Mouse (Mus musculus): Measurements from ENCODE around the gene Ndufv2. TPM values are rescaled to one million over a fixed set of nuclear protein-coding genes. Genes with fewer than 3 reads are reported as not detected.

The Ndufv2 gene
- total RNA-seq (2017): 196 and 200 TPM in 2 replicates

- peak; percentile 96 to 97 for ATAC-seq (replicated peaks in 1 of 2; ENCODE audit: insufficient read depth in 1 of 2, low FRiP score in 2 of 2, low TSS enrichment in 1 of 2, low read depth in 1 of 2, poor library complexity in 2 of 2, severe bottlenecking in 2 of 2)
Measured at GRCm38 (mm10) chr17:66101380-66102330, at the start of gene Ndufv2. Gene Ndufv2, minus strand, starts transcription at chr17:66101559.

DNA sequence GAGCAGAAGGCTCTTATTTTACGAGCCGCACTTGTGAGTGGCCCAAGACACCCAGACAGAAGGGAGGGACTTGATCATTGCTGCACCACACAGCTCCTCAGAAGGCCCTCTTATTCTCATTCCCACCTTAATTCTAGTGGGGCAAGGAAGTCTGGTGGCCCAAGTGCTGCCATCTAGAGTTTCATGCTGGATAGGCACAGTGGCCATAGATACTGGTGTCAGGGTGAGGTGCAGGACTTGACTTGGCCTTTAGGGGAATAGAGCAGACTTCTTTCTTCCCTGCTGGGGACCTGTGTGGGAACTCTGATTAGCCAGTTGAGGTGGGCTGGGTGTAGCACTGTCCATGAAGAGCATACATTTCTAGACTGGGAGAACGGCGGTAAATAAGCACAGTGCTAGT lies 29.9 kb upstream of the Ndufv2 start:
- peak; percentile 63 to 78; a peak in 3 of 4 replicates for ATAC-seq (replicated peaks in 1 of 2; ENCODE audit: insufficient read depth in 1 of 2, low FRiP score in 2 of 2, low TSS enrichment in 1 of 2, low read depth in 1 of 2, poor library complexity in 2 of 2, severe bottlenecking in 2 of 2)

GRCm38 (mm10) chr17:66130371-66130770 lies 29.0 kb upstream of the Ndufv2 start:
- no peak for ATAC-seq (replicated peaks in 1 of 2; ENCODE audit: insufficient read depth in 1 of 2, low FRiP score in 2 of 2, low TSS enrichment in 1 of 2, low read depth in 1 of 2, poor library complexity in 2 of 2, severe bottlenecking in 2 of 2)

GRCm38 (mm10) chr17:66125211-66125610 lies 23.9 kb upstream of the Ndufv2 start:
- no peak for ATAC-seq (replicated peaks in 1 of 2; ENCODE audit: insufficient read depth in 1 of 2, low FRiP score in 2 of 2, low TSS enrichment in 1 of 2, low read depth in 1 of 2, poor library complexity in 2 of 2, severe bottlenecking in 2 of 2)

- ATAC-seq (replicated peaks in 1 of 2; ENCODE audit: insufficient read depth in 1 of 2, low FRiP score in 2 of 2, low TSS enrichment in 1 of 2, low read depth in 1 of 2, poor library complexity in 2 of 2, severe bottlenecking in 2 of 2): no peak
Measured at GRCm38 (mm10) chr17:66123816-66124610, 22.7 kb upstream of the Ndufv2 start.

GRCm38 (mm10) chr17:66123066-66123815 lies 21.9 kb upstream of the Ndufv2 start, which contains the start of gene Ddx11:
Gene Ddx11, plus strand, starts transcription at chr17:66123520.
- ATAC-seq (replicated peaks in 1 of 2; ENCODE audit: insufficient read depth in 1 of 2, low FRiP score in 2 of 2, low TSS enrichment in 1 of 2, low read depth in 1 of 2, poor library complexity in 2 of 2, severe bottlenecking in 2 of 2): peak; percentile 85 to 86

DNA sequence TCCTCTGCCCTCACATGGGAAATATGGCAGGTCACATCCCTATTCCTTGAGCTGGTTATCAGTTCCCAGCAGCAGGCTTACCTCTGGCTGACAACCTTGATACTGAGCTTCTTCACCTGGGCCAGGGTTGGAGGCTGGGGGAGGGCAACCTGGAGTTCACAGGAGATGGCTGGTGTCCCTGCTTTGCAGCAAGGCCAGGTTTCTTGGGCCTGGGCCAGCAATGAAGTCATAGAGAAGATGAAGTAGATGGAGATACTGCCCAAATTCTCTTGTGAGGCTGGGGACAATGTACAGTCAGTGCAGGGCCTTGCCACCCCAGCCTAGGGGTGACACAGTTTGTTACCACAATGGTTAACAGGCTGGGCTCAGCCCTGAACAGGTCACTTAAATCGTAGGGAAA lies 19.3 kb upstream of the Ndufv2 start:
- ATAC-seq (replicated peaks in 1 of 2; ENCODE audit: insufficient read depth in 1 of 2, low FRiP score in 2 of 2, low TSS enrichment in 1 of 2, low read depth in 1 of 2, poor library complexity in 2 of 2, severe bottlenecking in 2 of 2): no peak

DNA sequence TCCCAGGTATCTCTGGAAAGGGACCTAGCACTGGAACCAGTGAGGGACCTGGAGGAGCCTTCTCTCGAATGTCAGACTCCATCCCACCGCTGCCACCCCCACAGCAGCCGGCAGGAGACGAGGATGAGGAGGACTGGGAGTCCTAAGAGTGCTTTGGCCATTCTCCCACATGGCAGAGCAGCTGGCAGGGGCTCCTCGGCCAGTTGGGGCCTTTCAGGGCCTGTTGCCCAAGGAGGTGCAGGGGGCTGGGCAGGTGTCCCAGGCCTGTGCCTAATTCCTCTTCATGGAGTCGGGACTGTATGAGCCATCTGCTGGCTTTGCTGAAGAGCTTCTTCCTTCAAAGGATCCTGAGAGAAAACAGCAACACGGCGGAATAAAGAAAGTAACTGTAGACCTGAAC lies 17.6 kb upstream of the Ndufv2 start:
- ATAC-seq (replicated peaks in 1 of 2; ENCODE audit: insufficient read depth in 1 of 2, low FRiP score in 2 of 2, low TSS enrichment in 1 of 2, low read depth in 1 of 2, poor library complexity in 2 of 2, severe bottlenecking in 2 of 2): no peak

- ATAC-seq (replicated peaks in 1 of 2; ENCODE audit: insufficient read depth in 1 of 2, low FRiP score in 2 of 2, low TSS enrichment in 1 of 2, low read depth in 1 of 2, poor library complexity in 2 of 2, severe bottlenecking in 2 of 2): no peak
Measured at GRCm38 (mm10) chr17:66112166-66112565, 10.8 kb upstream of the Ndufv2 start.

GRCm38 (mm10) chr17:66111402-66111959 lies 10.1 kb upstream of the Ndufv2 start, which contains the start of gene Washc1:
Gene Washc1, plus strand, starts transcription at chr17:66111545.
- peak; percentile 87 to 94 for ATAC-seq (replicated peaks in 1 of 2; ENCODE audit: insufficient read depth in 1 of 2, low FRiP score in 2 of 2, low TSS enrichment in 1 of 2, low read depth in 1 of 2, poor library complexity in 2 of 2, severe bottlenecking in 2 of 2)

DNA sequence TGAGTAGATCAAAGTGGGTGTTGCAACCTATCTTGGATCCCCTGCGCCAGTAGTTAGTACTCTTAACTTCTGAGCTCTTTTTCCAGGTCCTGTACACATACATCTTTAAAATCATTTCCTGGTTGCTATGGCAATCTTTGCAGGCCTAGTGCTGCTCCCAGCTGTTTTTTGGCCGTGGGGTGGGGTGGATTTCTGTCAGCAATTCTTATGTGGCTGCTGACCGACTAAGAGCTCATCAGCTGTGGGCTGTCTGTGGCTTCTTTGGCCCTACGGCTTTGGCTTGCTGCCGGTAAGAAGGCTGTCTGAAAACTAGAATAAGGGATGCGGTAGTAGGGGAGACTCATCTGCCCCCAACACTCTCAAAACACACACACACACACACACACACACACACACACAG lies 9.4 kb upstream of the Ndufv2 start:
- peak; percentile 5 to 18; a peak in 2 of 4 replicates for ATAC-seq (replicated peaks in 1 of 2; ENCODE audit: insufficient read depth in 1 of 2, low FRiP score in 2 of 2, low TSS enrichment in 1 of 2, low read depth in 1 of 2, poor library complexity in 2 of 2, severe bottlenecking in 2 of 2)

GRCm38 (mm10) chr17:66108198-66108597 lies 6.8 kb upstream of the Ndufv2 start:
- no peak for ATAC-seq (replicated peaks in 1 of 2; ENCODE audit: insufficient read depth in 1 of 2, low FRiP score in 2 of 2, low TSS enrichment in 1 of 2, low read depth in 1 of 2, poor library complexity in 2 of 2, severe bottlenecking in 2 of 2)

DNA sequence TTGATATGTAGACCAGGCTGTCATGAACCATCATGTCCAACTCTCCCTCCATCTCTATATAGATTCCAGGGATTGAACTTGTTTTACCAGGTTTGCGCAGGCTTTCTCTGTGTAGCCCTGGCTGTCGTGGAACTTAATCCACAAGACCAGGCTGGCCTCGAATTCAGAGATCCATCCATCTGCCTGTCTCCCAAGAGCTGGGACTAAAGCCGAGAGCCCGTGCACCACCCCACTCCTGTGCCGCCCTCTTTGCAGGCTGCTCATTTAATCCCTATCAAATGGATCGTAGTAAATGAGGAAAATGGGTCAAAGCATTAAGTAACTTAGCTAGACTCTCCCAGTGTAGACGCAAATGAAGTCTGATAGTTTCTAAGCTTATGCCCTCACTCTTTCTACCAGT lies 6.1 kb upstream of the Ndufv2 start:
- ATAC-seq (replicated peaks in 1 of 2; ENCODE audit: insufficient read depth in 1 of 2, low FRiP score in 2 of 2, low TSS enrichment in 1 of 2, low read depth in 1 of 2, poor library complexity in 2 of 2, severe bottlenecking in 2 of 2): no peak

DNA sequence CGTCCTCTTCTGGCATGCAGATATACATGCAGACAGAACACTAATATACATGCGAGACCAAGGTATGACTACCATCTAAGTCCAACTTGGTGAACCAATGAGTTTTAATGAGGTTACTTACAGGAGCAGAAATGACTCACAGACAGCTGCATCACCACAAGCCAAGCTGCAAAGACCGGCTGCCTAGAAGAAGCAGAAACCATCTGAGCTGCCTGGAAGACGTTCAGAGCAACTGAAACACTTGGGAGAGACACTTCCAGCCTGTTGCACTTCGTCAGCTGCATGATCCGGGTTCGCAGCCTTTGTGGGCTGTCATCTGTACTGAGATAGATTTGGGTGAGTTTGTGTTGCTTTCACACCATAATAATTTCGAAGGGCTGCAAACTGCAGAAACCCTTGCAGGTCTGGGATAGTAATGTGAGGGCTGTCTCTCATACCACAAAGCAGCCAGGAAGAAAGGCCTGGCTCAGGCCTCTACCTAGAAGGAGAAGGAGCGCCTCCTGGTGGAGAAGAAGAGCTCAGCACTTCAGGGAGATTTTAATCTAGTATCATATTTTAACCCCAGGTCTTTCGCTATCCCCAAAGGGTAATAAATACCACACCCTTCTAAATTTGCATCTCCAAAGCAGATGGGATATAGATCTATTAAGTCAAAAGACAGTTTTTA lies 5.4 kb upstream of the Ndufv2 start:
- ATAC-seq (replicated peaks in 1 of 2; ENCODE audit: insufficient read depth in 1 of 2, low FRiP score in 2 of 2, low TSS enrichment in 1 of 2, low read depth in 1 of 2, poor library complexity in 2 of 2, severe bottlenecking in 2 of 2): peak; percentile 32 to 59; a peak in 2 of 4 replicates

- no peak for ATAC-seq (replicated peaks in 1 of 2; ENCODE audit: insufficient read depth in 1 of 2, low FRiP score in 2 of 2, low TSS enrichment in 1 of 2, low read depth in 1 of 2, poor library complexity in 2 of 2, severe bottlenecking in 2 of 2)
Measured at GRCm38 (mm10) chr17:66104076-66104475, 2.7 kb upstream of the Ndufv2 start.

DNA sequence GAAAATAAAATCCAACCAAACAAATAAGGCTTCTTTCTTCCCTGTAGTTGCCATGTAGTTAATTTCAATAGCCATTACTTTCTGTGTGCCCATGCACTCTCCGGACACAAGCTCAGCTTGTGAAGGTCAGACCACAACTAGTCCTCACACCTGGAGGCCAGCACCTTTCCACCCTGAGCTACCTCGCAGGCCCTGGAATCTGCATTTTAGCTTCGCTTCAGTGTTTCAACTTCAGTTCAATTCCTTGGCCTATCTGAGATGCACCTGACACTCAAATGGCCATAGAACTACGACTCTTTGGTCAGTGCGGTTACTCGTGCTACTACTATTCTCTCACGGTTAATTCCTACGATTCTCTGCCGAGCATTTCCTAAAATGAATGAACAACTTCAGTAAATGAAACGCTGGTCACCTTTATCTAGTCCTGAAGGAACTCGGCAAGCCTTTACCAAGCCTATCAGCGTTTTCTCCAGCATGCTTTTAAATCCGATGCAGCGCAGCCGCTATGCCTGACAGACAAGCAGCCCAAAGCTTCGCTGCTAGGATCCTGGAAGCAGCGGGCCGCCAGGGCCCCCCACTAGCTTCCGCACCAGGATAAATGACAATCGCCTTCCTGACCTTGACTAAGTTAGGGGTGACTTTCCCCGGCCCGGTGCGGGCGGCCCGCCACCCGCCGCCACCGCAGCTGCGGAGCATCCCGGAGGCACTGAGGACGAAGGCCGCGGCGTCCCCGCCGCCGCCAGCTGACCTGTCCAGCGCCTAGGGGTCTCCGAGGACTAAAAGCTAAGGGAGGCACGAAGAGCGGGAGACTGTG lies 586 bp downstream of the Ndufv2 start:
- peak in 1 of 2 experiments; percentile 19; a peak in 1 of 4 replicates for ATAC-seq (replicated peaks in 1 of 2; ENCODE audit: insufficient read depth in 1 of 2, low FRiP score in 2 of 2, low TSS enrichment in 1 of 2, low read depth in 1 of 2, poor library complexity in 2 of 2, severe bottlenecking in 2 of 2)

Measured in hematopoietic stem cell, adult 5-6 weeks (primary cell).